Mouse (Mus musculus): ENCODE measurements around the gene Lactb. TPM values are rescaled to one million over a fixed set of nuclear protein-coding genes. Genes with fewer than 3 reads are reported as not detected.
"Not testable (repeated sequence)": the region's sequence is repeated elsewhere in the genome, so short reads cannot be mapped to it uniquely, and the experiment has no call there.

The Lactb gene
- polyA plus RNA-seq, 1 experiment = 12.6 TPM

DNA sequence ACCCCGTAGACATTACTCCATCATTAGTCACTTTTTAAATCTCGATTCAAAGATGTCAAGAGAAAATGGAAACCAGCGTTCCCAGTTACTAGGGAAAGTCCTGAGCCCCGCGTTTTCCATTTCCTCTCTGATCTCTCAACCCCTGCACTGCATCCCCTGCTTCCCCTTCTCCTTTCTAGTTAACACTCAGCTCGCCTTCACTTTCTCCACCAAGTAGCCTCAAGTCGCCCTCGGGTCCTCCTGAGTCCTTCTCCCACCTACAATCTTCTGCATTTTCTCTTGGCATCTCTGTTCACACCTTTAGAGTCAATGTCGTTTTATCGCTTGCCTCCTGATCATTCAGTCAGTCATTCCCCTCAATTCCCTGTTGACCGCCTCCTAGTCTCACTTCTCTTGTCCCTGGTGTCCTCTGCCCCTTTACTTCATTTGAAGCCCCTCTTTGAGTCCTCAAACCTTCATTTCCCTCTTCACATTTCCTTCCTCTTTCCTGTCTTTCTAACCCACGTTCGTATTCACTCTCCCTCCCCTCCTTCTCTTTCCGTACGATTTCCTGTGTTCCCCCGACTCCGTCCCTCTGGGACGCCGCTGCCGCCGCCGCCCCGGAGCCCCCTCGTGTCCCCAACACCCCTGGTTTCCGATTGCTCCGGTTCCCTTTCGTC, 56.5 kb downstream of the Lactb start:
- TF ChIP-seq POLR2A (IDR thresholded peaks at IDR 0.05; ENCODE audit: control insufficient read depth, extremely low read depth, insufficient read depth, low read length, poor library complexity) (no peak), CTCF (IDR thresholded peaks at IDR 0.05; ENCODE audit: borderline replicate concordance, control insufficient read depth, extremely low read depth, insufficient read depth, low read length, poor library complexity) (no peak)
- Histone ChIP-seq H3K27me3 (ENCODE audit: control insufficient read depth, insufficient read depth, low read length) (no peaks in the 10 kb centered on the region), H3K4me3 (ENCODE audit: control insufficient read depth, insufficient read depth, low read length) (peak overlapping the region; percentile 98), H3K36me3 (ENCODE audit: control insufficient read depth, insufficient read depth, low read length) (no peaks in the 10 kb centered on the region), H3K27ac (ENCODE audit: control insufficient read depth, insufficient read depth, low read length) (peak overlapping the region; percentile 43; the same call in 1 of the 2 replicates), H3K4me1 (replicated peaks; ENCODE audit: control insufficient read depth, insufficient read depth, low read length) (peaks cover 19% of the 10 kb centered on the region)
- WGBS = under 1% methylated on average over 27 of the region's 27 CpGs
- DNase-seq = peak; percentile 13

DNA sequence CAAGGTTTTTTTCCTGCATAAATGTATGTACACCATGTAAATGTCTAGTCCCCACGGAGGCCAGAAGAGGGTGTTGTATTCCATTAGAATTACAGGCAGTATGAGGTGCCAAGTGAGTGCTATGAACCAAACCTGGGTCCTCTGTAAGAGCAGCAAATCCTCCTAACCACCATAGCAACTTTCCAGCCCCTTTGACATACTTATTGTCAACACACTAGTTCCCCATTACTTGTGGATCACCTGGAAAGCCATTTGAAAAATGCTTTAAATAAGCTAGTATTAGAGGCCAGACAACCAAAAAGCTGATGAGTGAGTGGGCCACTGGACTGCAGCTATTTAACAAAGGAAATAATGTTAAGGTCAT, 57.4 kb downstream of the Lactb start:
- no peak overlapping the region for H3K4me3 ChIP-seq (ENCODE audit: control insufficient read depth, insufficient read depth, low read length)
- no peaks in the 10 kb centered on the region for H3K27me3 ChIP-seq (ENCODE audit: control insufficient read depth, insufficient read depth, low read length)
- TF ChIP-seq CTCF (IDR thresholded peaks at IDR 0.05; ENCODE audit: borderline replicate concordance, control insufficient read depth, extremely low read depth, insufficient read depth, low read length, poor library complexity) (no peak), POLR2A (IDR thresholded peaks at IDR 0.05; ENCODE audit: control insufficient read depth, extremely low read depth, insufficient read depth, low read length, poor library complexity) (no peak)
- H3K36me3 ChIP-seq (ENCODE audit: control insufficient read depth, insufficient read depth, low read length) = no peaks in the 10 kb centered on the region
- H3K4me1 ChIP-seq (replicated peaks; ENCODE audit: control insufficient read depth, insufficient read depth, low read length) = peaks cover 22% of the 10 kb centered on the region
- WGBS = 74% methylated on average over 1 of the region's 1 CpGs
- DNase-seq = no peak
- H3K27ac ChIP-seq (ENCODE audit: control insufficient read depth, insufficient read depth, low read length) = no peak overlapping the region

DNA sequence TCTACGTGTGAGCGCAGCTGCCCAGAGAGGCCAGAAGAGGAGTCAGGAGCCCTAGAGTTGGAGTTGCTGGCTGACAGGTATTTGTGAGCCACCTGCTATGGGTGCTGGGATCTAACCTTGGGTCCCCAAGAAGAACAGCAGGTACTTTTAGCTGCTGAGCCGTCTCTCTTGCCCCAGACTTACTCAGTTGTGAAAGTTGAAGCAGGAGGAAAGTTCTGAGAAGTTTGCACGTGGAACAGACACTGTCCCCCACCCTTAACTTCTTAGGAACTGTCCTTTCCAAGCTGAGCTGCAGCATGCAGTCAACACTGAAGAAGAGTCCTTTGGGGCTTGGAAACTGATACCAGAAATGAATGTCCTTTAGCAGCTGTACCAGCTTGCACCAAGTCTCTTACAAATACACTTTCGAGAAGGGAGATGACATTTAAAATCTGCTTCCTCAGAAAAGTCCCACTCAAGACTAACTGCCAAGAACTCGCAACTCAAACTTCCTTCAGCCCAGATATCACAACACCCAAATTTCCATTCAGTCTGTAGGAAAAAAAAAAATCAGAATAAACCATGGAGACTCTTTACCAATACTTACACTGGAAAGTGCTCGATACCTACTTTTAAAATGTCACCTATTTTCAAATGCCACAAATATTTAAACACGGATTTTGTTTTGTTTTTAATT, 57.9 kb downstream of the Lactb start:
- Histone ChIP-seq H3K36me3 (ENCODE audit: control insufficient read depth, insufficient read depth, low read length) (no peaks in the 10 kb centered on the region), H3K4me3 (ENCODE audit: control insufficient read depth, insufficient read depth, low read length) (no peak overlapping the region), H3K4me1 (replicated peaks; ENCODE audit: control insufficient read depth, insufficient read depth, low read length) (peaks cover 22% of the 10 kb centered on the region), H3K27me3 (ENCODE audit: control insufficient read depth, insufficient read depth, low read length) (no peaks in the 10 kb centered on the region), H3K27ac (ENCODE audit: control insufficient read depth, insufficient read depth, low read length) (peak overlapping the region; percentile 74)
- DNase-seq = no peak
- TF ChIP-seq POLR2A (IDR thresholded peaks at IDR 0.05; ENCODE audit: control insufficient read depth, extremely low read depth, insufficient read depth, low read length, poor library complexity) = no peak
- no peak for TF ChIP-seq CTCF (IDR thresholded peaks at IDR 0.05; ENCODE audit: borderline replicate concordance, control insufficient read depth, extremely low read depth, insufficient read depth, low read length, poor library complexity)
- 62% methylated on average over 8 of the region's 8 CpGs for WGBS

DNA sequence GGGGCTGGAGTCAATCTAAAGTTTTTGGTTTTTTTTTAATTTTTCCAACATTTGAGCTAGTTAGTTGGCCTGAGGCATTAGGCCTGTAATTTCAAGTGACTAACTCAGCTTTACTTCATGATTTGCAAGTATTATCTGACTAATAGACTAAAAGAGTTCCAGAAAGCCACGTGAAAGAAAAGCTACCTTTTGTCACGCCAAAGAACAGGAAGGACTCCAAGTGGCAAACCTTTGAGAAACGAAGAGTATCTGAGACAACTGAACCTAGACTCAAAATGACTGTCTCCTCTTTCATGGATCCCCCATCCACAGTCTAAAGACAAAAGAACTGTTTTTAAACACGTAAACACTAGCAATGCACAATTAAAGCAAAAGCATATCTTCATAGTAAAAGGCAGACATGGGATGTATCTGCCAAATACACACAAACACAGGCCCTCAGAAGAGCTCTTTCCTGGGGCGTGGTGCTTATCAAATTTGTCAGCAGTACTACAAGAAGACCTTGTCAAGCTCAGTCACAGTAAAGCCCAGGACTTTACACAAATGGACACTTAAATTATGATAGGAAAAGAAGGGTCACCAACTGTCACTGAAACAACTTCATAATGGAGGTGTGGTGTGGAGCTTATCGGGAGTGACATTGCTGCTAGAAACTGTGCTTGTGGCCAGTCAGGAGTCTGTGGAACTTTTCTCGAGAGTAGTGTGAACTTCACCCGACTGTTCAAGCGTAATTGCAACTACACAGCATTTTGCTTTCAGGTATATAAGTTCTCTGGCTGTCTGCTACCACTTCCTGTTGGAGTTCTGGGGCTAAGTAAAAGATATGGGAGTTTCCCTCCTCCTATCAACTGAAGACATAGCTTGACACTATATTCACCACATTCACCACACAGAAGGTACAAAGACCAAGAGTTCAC, 59.2 kb downstream of the Lactb start:
- DNase-seq = peak; percentile 35
- H3K27me3 ChIP-seq (ENCODE audit: control insufficient read depth, insufficient read depth, low read length) = no peaks in the 10 kb centered on the region
- 12% methylated on average over 9 of the region's 9 CpGs for WGBS
- H3K36me3 ChIP-seq (ENCODE audit: control insufficient read depth, insufficient read depth, low read length) = no peaks in the 10 kb centered on the region
- TF ChIP-seq POLR2A (IDR thresholded peaks at IDR 0.05; ENCODE audit: control insufficient read depth, extremely low read depth, insufficient read depth, low read length, poor library complexity) (no peak), CTCF (IDR thresholded peaks at IDR 0.05; ENCODE audit: borderline replicate concordance, control insufficient read depth, extremely low read depth, insufficient read depth, low read length, poor library complexity) (no peak)
- H3K27ac ChIP-seq (ENCODE audit: control insufficient read depth, insufficient read depth, low read length) = peak overlapping the region; percentile 76
- H3K4me1 ChIP-seq (replicated peaks; ENCODE audit: control insufficient read depth, insufficient read depth, low read length) = peaks cover 26% of the 10 kb centered on the region
- H3K4me3 ChIP-seq (ENCODE audit: control insufficient read depth, insufficient read depth, low read length) = no peak overlapping the region

DNA sequence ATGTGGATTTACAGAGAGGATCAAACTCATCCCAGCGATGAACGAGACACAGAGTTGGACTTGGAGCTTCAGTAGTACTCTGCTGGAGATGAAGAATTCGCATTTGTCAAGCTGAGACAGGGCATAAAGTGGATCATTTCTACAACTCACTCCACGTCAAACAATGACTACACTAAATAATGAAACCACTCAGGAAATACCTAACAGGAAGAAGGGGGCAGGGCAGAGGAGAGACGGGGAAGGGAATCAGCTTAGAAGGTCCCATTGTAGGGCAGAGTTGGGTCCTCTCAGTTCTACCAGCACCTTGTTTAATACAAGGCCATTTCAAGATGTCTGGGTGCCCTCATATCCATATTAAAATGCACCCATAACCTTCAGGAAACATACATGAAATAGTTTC, 59.9 kb downstream of the Lactb start:
- no peak for TF ChIP-seq POLR2A (IDR thresholded peaks at IDR 0.05; ENCODE audit: control insufficient read depth, extremely low read depth, insufficient read depth, low read length, poor library complexity)
- TF ChIP-seq CTCF (IDR thresholded peaks at IDR 0.05; ENCODE audit: borderline replicate concordance, control insufficient read depth, extremely low read depth, insufficient read depth, low read length, poor library complexity) = no peak
- no peaks in the 10 kb centered on the region for H3K36me3 ChIP-seq (ENCODE audit: control insufficient read depth, insufficient read depth, low read length)
- WGBS = 17% methylated on average over 5 of the region's 5 CpGs
- peaks cover 32% of the 10 kb centered on the region for H3K4me1 ChIP-seq (replicated peaks; ENCODE audit: control insufficient read depth, insufficient read depth, low read length)
- peak; percentile 42 for DNase-seq
- H3K4me3 ChIP-seq (ENCODE audit: control insufficient read depth, insufficient read depth, low read length) = no peak overlapping the region
- no peaks in the 10 kb centered on the region for H3K27me3 ChIP-seq (ENCODE audit: control insufficient read depth, insufficient read depth, low read length)
- H3K27ac ChIP-seq (ENCODE audit: control insufficient read depth, insufficient read depth, low read length) = no peak overlapping the region; the same call in 1 of the 2 replicates

DNA sequence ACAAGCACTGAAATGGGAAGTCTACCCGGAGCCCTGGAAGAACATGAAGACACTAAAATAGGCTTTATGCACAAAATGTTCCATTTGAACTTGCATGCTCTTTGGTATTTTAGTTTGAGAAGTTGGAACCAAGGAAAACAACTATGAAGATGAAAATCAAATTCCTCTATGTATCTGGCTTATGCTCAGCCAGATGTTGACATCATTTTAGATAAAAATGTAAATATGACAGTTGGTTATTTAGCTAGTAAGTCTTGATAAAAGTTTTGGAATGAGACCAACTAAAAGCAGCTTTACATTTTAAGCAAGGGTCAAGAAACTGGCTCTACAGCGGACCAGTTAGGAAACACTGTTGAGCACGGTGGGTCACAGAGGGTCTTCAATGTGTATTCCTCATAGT, 60.7 kb downstream of the Lactb start:
- WGBS = 79% methylated on average over 3 of the region's 3 CpGs
- TF ChIP-seq POLR2A (IDR thresholded peaks at IDR 0.05; ENCODE audit: control insufficient read depth, extremely low read depth, insufficient read depth, low read length, poor library complexity) = no peak
- TF ChIP-seq CTCF (IDR thresholded peaks at IDR 0.05; ENCODE audit: borderline replicate concordance, control insufficient read depth, extremely low read depth, insufficient read depth, low read length, poor library complexity) = no peak
- peaks cover 37% of the 10 kb centered on the region for H3K4me1 ChIP-seq (replicated peaks; ENCODE audit: control insufficient read depth, insufficient read depth, low read length)
- H3K27ac ChIP-seq (ENCODE audit: control insufficient read depth, insufficient read depth, low read length) = no peak overlapping the region
- DNase-seq = no peak
- H3K27me3 ChIP-seq (ENCODE audit: control insufficient read depth, insufficient read depth, low read length) = no peaks in the 10 kb centered on the region
- no peak overlapping the region for H3K4me3 ChIP-seq (ENCODE audit: control insufficient read depth, insufficient read depth, low read length)
- no peaks in the 10 kb centered on the region for H3K36me3 ChIP-seq (ENCODE audit: control insufficient read depth, insufficient read depth, low read length)

DNA sequence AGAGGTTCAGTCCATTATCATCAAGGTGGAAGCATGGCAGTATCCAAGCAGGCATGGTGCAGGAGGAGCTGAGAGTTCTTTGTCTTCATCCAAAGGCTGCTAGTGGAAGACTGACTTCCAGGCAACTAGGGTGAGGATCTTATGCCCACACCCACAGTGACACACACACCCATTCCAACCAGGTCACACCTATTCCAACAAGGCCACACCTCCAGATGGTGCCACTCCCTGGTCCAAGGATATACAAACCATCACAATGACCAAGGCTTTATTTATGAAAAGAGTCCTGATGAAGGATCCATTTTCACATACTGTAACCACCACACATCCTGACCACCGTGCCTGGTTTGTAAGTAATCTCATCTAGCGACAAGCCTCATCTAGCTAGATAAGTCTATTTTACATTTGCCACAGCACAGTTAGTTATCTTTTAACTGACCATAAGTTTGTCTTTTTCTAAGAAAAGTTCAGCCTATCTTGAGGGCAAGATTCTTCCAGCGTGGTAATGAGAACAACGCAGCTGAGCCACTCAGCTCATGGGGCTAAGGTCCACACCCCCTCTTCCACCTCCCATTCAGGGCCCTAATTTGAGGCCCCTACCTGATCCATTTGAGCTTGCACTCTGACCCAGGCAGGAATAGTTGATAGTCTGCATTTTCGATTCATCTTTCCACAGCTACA, 61.9 kb downstream of the Lactb start:
- H3K36me3 ChIP-seq (ENCODE audit: control insufficient read depth, insufficient read depth, low read length); H3K4me3 ChIP-seq (ENCODE audit: control insufficient read depth, insufficient read depth, low read length); H3K27ac ChIP-seq (ENCODE audit: control insufficient read depth, insufficient read depth, low read length); DNase-seq; H3K27me3 ChIP-seq (ENCODE audit: control insufficient read depth, insufficient read depth, low read length): not testable (repeated sequence)
- H3K4me1 ChIP-seq (replicated peaks; ENCODE audit: control insufficient read depth, insufficient read depth, low read length) = peaks cover 33% of the 10 kb centered on the region
- WGBS = 85% methylated on average over 5 of the region's 5 CpGs

All from thymus, adult 2 months (tissue).